Mouse (Mus musculus) embryonic facial prominence, embryonic 13.5 days (tissue): Measurements from ENCODE around the gene Sec24a. TPM values are rescaled to one million over a fixed set of nuclear protein-coding genes. Genes with fewer than 3 reads are reported as not detected.

ENCODE experiments used
- ATAC-seq: fragments of 200-750 bp; cut with Nextera tagmentation; 2 replicates; pipeline ENCODE4 v1.8.0; 2017; ENCODE audit warnings: low read depth; ENCODE audit not compliant: insufficient number of reproducible peaks, insufficient read depth, low FRiP score, low TSS enrichment
- H3K27ac ChIP-seq: fragments of 300-500 bp; sonication (generic); 2 replicates; pipeline ENCODE4 v1.5.1; 2015; ENCODE audit warnings: moderate library complexity, mild to moderate bottlenecking, inconsistent platforms
- H3K27me3 ChIP-seq: fragments of 300-500 bp; sonication (generic); 2 replicates; pipeline ENCODE4 v1.6.1; 2015; ENCODE audit warnings: mild to moderate bottlenecking, inconsistent platforms
- H3K36me3 ChIP-seq: fragments of 300-500 bp; sonication (generic); 2 replicates; pipeline ENCODE4 v1.6.1; 2015; ENCODE audit warnings: mild to moderate bottlenecking, inconsistent platforms
- H3K4me1 ChIP-seq: fragments of 300-500 bp; sonication (generic); 2 replicates; pipeline ENCODE4 v1.6.1; 2015; ENCODE audit warnings: inconsistent platforms
- H3K4me2 ChIP-seq: fragments of 300-500 bp; sonication (generic); 2 replicates; pipeline ENCODE4 v1.6.1; 2015; ENCODE audit warnings: moderate library complexity, mild to moderate bottlenecking, inconsistent platforms
- H3K4me3 ChIP-seq: fragments of 300-500 bp; sonication (generic); 2 replicates; pipeline ENCODE4 v1.5.1; 2015; ENCODE audit warnings: mild to moderate bottlenecking, inconsistent platforms
- H3K9ac ChIP-seq: fragments of 300-500 bp; sonication (generic); 2 replicates; pipeline ENCODE4 v1.6.1; 2015; ENCODE audit warnings: mild to moderate bottlenecking, inconsistent platforms
- H3K9me3 ChIP-seq: fragments of 300-500 bp; sonication (generic); 2 replicates; pipeline ENCODE4 v1.6.1; 2016; ENCODE audit warnings: inconsistent platforms
- WGBS: fragments of 180-500 bp; shearing (Covaris S2); methylation state at CpG from one replicate; pipeline ENCODE4 v1.1.7; 2015; ENCODE audit warnings: mixed read lengths; 5-methylcytosine and 5-hydroxymethylcytosine counted together
- polyA plus RNA-seq: library from polyadenylated mRNA; unstranded; fragments of >200 nt; fragmentation: Nextera tagmentation; extraction: Ambion mirVana; gene quantifications from 2 replicates; pipeline ENCODE4 v1.2.1, GENCODE M21; 2015

The Sec24a gene
- polyA plus RNA-seq, 1 experiment from 2014 or later: 15.3 TPM

- peak overlapping the region; percentile 36; the same call in 1 of the 2 replicates for H3K9ac ChIP-seq
- peaks cover 39% of the 10 kb centered on the region for H3K4me1 ChIP-seq
- no peak overlapping the region for H3K4me2 ChIP-seq
- H3K36me3 ChIP-seq: peaks cover 34% of the 10 kb centered on the region
- 73% methylated on average over 7 of the region's 7 CpGs for WGBS
- H3K9me3 ChIP-seq: no peaks in the 10 kb centered on the region
- no peak overlapping the region for H3K4me3 ChIP-seq
- no peak overlapping the region; the same call in 1 of the 2 replicates for H3K27ac ChIP-seq
- ATAC-seq: no peak
- H3K27me3 ChIP-seq: peaks cover 15% of the 10 kb centered on the region
Observed at GRCm38 (mm10) chr11:51646245-51646644, 117.2 kb downstream of the Sec24a start.

DNA sequence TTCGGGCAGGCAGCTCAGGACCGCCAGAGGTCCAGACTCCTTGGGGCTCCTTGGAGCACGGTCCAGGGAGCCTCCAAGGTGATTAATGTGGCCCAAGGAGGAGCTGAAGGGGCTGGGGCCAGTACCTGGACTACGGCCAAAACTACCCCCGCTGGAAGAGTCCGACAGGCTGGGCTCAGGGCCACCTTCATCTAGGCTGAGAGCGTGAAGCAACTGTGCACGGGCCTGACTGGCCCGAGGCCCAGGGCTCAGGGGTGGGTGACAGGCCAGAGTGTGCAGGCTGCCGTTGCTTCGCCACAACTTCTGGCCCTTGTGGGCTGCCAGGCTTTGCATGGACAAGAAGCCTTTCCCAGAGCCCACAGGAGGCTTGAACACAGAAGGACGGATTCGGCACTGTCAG, 118.1 kb downstream of the Sec24a start:
- ATAC-seq: no peak
- Histone ChIP-seq H3K9me3 (no peaks in the 10 kb centered on the region), H3K9ac (no peak overlapping the region), H3K4me2 (no peak overlapping the region), H3K4me1 (peaks cover 36% of the 10 kb centered on the region), H3K27me3 (peaks cover 14% of the 10 kb centered on the region), H3K27ac (no peak overlapping the region), H3K4me3 (no peak overlapping the region), H3K36me3 (peaks cover 34% of the 10 kb centered on the region)
- WGBS: 88% methylated on average over 13 of the region's 13 CpGs

DNA sequence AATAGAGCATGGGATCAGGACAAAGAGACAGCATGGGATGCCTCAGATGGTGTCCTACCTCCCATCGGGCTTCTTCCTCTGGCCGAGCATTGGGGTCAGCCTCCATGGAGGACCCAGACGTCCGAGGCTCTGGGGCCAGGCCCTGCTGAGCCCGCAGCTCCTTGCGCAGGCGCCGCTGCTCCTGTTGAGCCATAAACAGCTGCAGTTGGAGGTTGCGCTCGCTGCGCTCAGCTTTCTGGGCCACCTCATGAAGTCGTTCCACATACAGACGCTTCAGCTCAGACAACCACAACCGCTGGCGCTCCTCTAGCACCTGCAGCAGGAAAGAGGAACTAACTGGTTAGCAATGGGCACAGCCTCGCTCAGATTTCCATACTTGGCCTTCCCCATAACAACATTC, 119.2 kb downstream of the Sec24a start:
- WGBS: 74% methylated on average over 16 of the region's 16 CpGs
- no peak for ATAC-seq
- H3K27me3 ChIP-seq: peaks cover 4% of the 10 kb centered on the region; the same call in 1 of the 2 replicates
- H3K9me3 ChIP-seq: no peaks in the 10 kb centered on the region
- H3K4me3 ChIP-seq: no peak overlapping the region
- peaks cover 26% of the 10 kb centered on the region for H3K4me1 ChIP-seq
- peaks cover 34% of the 10 kb centered on the region for H3K36me3 ChIP-seq
- H3K27ac ChIP-seq: peak overlapping the region; percentile 60
- peak overlapping the region; percentile 7; the same call in 1 of the 2 replicates for H3K4me2 ChIP-seq
- peak overlapping the region; percentile 28; the same call in 1 of the 2 replicates for H3K9ac ChIP-seq

- H3K4me1 ChIP-seq: peaks cover 21% of the 10 kb centered on the region
- peak overlapping the region; percentile 7; the same call in 1 of the 2 replicates for H3K4me2 ChIP-seq
- peak overlapping the region; percentile 60 for H3K27ac ChIP-seq
- no peaks in the 10 kb centered on the region for H3K27me3 ChIP-seq
- H3K9ac ChIP-seq: peak overlapping the region; percentile 28
- peaks cover 34% of the 10 kb centered on the region for H3K36me3 ChIP-seq
- WGBS: 50% methylated on average over 15 of the region's 15 CpGs
- H3K4me3 ChIP-seq: no peak overlapping the region
- no peaks in the 10 kb centered on the region for H3K9me3 ChIP-seq
- ATAC-seq: no peak
Observed at GRCm38 (mm10) chr11:51643761-51644160, 119.7 kb downstream of the Sec24a start.

DNA sequence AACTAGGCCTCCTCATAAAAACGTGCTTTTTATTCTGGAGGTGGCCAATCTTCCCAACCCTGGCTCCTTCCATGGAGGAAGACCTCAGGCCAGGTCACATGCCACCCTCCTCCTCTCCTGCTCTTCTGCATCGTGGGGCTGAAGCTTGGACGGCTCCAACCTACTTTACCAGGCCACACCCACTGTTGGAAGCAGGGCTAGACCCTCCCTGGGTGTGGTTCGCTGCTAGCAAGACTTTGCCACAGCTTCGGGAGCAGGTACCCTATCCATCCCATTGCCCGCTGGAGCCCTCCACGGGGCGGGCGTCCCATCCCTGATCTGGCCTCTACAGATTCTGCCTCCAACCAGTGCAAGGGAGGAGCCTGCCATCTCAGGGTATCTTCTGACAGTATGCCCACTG, 120.2 kb downstream of the Sec24a start:
- peaks cover 17% of the 10 kb centered on the region for H3K4me1 ChIP-seq
- peak overlapping the region; percentile 60 for H3K27ac ChIP-seq
- no peaks in the 10 kb centered on the region for H3K9me3 ChIP-seq
- 78% methylated on average over 9 of the region's 9 CpGs for WGBS
- H3K36me3 ChIP-seq: peaks cover 34% of the 10 kb centered on the region
- ATAC-seq: no peak
- H3K27me3 ChIP-seq: no peaks in the 10 kb centered on the region
- H3K9ac ChIP-seq: peak overlapping the region; percentile 28
- H3K4me2 ChIP-seq: 0 out of 2 replicates have a peak overlapping the region, but pooled peaks have one; percentile 7
- H3K4me3 ChIP-seq: no peak overlapping the region

Other genes starting within 250 kb of the Sec24a start
- 19.0 and 21.3 TPM in 2 replicates for gene Phykpl, start 178.9 kb downstream of the Sec24a start, polyA plus RNA-seq
- gene Hnrnpab, start 156.8 kb downstream of the Sec24a start, polyA plus RNA-seq: 458 and 524 TPM in 2 replicates
- 135 and 151 TPM in 2 replicates for gene Nhp2, start 143.9 kb downstream of the Sec24a start, polyA plus RNA-seq
- 49.3 and 49.9 TPM in 2 replicates for gene Rmnd5b, start 127.7 kb downstream of the Sec24a start, polyA plus RNA-seq
- 19.0 and 21.2 TPM in 2 replicates for gene N4bp3, start 112.8 kb downstream of the Sec24a start, polyA plus RNA-seq
- 2.6 and 3.4 TPM in 2 replicates for gene D930048N14Rik, start 112.7 kb downstream of the Sec24a start, polyA plus RNA-seq
- gene 0610009B22Rik, start 74.8 kb downstream of the Sec24a start, polyA plus RNA-seq: 87.7 and 102 TPM in 2 replicates
- 89.3 and 96.5 TPM in 2 replicates for gene Sar1b, start 53 bp upstream of the Sec24a start, polyA plus RNA-seq
- 2.7 and 3.1 TPM in 2 replicates for gene Jade2, start 94.0 kb upstream of the Sec24a start, polyA plus RNA-seq
- gene Cdkn2aipnl, start 204.0 kb upstream of the Sec24a start, polyA plus RNA-seq: 98.8 and 104 TPM in 2 replicates
- 233 and 245 TPM in 2 replicates for gene Ube2b, start 237.1 kb upstream of the Sec24a start, polyA plus RNA-seq
- gene Cdkl3, start 240.6 kb upstream of the Sec24a start, polyA plus RNA-seq: 13.4 and 13.9 TPM in 2 replicates